Comparison of ENCODE assay signal across 8 mouse cellular contexts in the genomic region with DNA sequence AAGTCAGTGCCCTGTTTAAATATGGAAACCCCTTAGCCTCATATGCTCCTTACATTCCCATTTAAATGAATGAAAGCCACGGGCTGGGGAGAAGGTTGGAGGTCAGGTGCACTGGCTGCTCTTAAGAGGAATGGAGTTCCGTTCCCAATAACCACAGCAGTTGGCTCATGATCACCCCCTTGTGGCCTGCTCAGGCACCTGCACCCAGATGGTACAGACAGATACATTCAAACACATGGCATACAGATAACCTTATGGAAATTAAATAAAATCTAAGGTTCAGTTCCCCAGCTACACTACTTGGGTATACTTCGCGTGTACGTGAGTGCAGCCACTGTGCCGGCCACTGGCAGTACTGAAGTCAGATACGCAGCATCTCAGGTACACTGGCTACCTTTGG.
DNase-seq lines count a peak whose midpoint lies in the region; ATAC-seq and TF ChIP-seq lines count a peak whose summit lies in the region.

No protein-coding gene starts in this region.

- H3K27ac ChIP-seq in heart, adult 2 months = no peak overlapping the region
- no peak overlapping the region for H3K27ac ChIP-seq in heart, embryonic 11.5 days (ENCODE audit: low read depth, low read length)
- H3K27ac ChIP-seq in spleen, adult 2 months (ENCODE audit: insufficient read depth, low read length) = no peak overlapping the region
- H3K27ac ChIP-seq in liver, embryonic 12.5 days = no peak overlapping the region

- no peaks in the 10 kb centered on the region for H3K9me3 ChIP-seq in heart, embryonic 11.5 days (replicated peaks; ENCODE audit: control insufficient read depth, low read length)
- no peaks in the 10 kb centered on the region for H3K9me3 ChIP-seq in liver, embryonic 12.5 days (replicated peaks)

- peak in 1 of 2 experiments; percentile 22 for DNase-seq in heart, adult 2 months
- DNase-seq in spleen, adult 2 months (ENCODE audit: low read depth in 1 of 2, low spot score in 2 of 2) = no peak
- DNase-seq in spleen, postnatal 36 days (ENCODE audit: low spot score in 2 of 2) = no peak
- DNase-seq in spleen, postnatal 4 days (ENCODE audit: low spot score in 2 of 2) = peak; percentile 35 to 72
- DNase-seq in right cerebral cortex, adult 18-20 months = no peak

- H3K79me2 ChIP-seq in heart, adult 2 months (replicated peaks; ENCODE audit: control insufficient read depth, insufficient read depth, low read length) = no peaks in the 10 kb centered on the region

- 72% methylated on average over 7 of the region's 7 CpGs for WGBS in heart, adult 2 months
- 56% methylated on average over 7 of the region's 7 CpGs for WGBS in heart, embryonic 11.5 days (ENCODE audit: insufficient replicate concordance)
- 69% methylated on average over 7 of the region's 7 CpGs for WGBS in spleen, adult 2 months
- 35% methylated on average over 7 of the region's 7 CpGs for WGBS in liver, embryonic 12.5 days (ENCODE audit: insufficient replicate concordance)

- peak; percentile 72 for TF ChIP-seq CTCF in heart, adult 2 months (IDR thresholded peaks at IDR 0.05)
- TF ChIP-seq CTCF in spleen, adult 2 months (IDR thresholded peaks at IDR 0.05; ENCODE audit: extremely low read depth, insufficient read depth, insufficient read length, insufficient replicate concordance) = peak; percentile 52; the same call in 1 of the 2 replicates

- H3K27me3 ChIP-seq in heart, adult 2 months (ENCODE audit: control insufficient read depth, insufficient read depth, low read length) = no peaks in the 10 kb centered on the region
- H3K27me3 ChIP-seq in heart, embryonic 11.5 days (ENCODE audit: control insufficient read depth, insufficient read depth, low read length) = no peaks in the 10 kb centered on the region
- no peaks in the 10 kb centered on the region for H3K27me3 ChIP-seq in spleen, adult 2 months (ENCODE audit: control insufficient read depth, insufficient read depth, low read length)
- H3K27me3 ChIP-seq in liver, embryonic 12.5 days (replicated peaks) = no peaks in the 10 kb centered on the region

- TF ChIP-seq EP300 in heart, adult 2 months (IDR thresholded peaks at IDR 0.05; ENCODE audit: insufficient read depth, low read depth, low read length) = no peak

- H3K4me3 ChIP-seq in heart, adult 2 months = no peak overlapping the region
- no peak overlapping the region for H3K4me3 ChIP-seq in heart, embryonic 11.5 days (ENCODE audit: low read depth, low read length)
- no peak overlapping the region for H3K4me3 ChIP-seq in spleen, adult 2 months (ENCODE audit: extremely low read depth, insufficient read depth, insufficient read length)
- no peak overlapping the region for H3K4me3 ChIP-seq in liver, embryonic 12.5 days

- no peak overlapping the region for H3K4me2 ChIP-seq in heart, embryonic 11.5 days
- no peak overlapping the region for H3K4me2 ChIP-seq in liver, embryonic 12.5 days

- intact Hi-C loops in heart, adult 2 months (cut with DNase I) = no loop called here

- ATAC-seq in heart, embryonic 11.5 days (replicated peaks; ENCODE audit: insufficient number of reproducible peaks, low FRiP score, low TSS enrichment) = no peak
- ATAC-seq in common myeloid progenitor, adult 5-6 weeks (replicated peaks; ENCODE audit: low read depth, poor library complexity, severe bottlenecking) = peak; percentile 95
- 0 out of 2 replicates have a peak, but pooled peaks have one; percentile 21 for ATAC-seq in liver, embryonic 12.5 days

- H3K36me3 ChIP-seq in heart, adult 2 months (ENCODE audit: control insufficient read depth, insufficient read depth, low read length) = no peaks in the 10 kb centered on the region
- H3K36me3 ChIP-seq in heart, embryonic 11.5 days (ENCODE audit: control insufficient read depth, insufficient read depth, low read length) = no peaks in the 10 kb centered on the region
- no peaks in the 10 kb centered on the region for H3K36me3 ChIP-seq in spleen, adult 2 months (ENCODE audit: control insufficient read depth, insufficient read depth, low read length)
- H3K36me3 ChIP-seq in liver, embryonic 12.5 days = no peaks in the 10 kb centered on the region

- H3K4me1 ChIP-seq in heart, adult 2 months (ENCODE audit: control insufficient read depth, insufficient read depth, low read length) = no peaks in the 10 kb centered on the region
- no peaks in the 10 kb centered on the region for H3K4me1 ChIP-seq in heart, embryonic 11.5 days (ENCODE audit: control insufficient read depth, insufficient read depth, low read length)
- H3K4me1 ChIP-seq in spleen, adult 2 months (ENCODE audit: control insufficient read depth, insufficient read depth, insufficient read length) = no peaks in the 10 kb centered on the region
- H3K4me1 ChIP-seq in liver, embryonic 12.5 days = no peaks in the 10 kb centered on the region

- no peak overlapping the region for H3K9ac ChIP-seq in heart, adult 2 months (ENCODE audit: low read depth, low read length)
- H3K9ac ChIP-seq in heart, embryonic 11.5 days (ENCODE audit: low read depth, low read length) = no peak overlapping the region
- no peak overlapping the region for H3K9ac ChIP-seq in liver, embryonic 12.5 days

- TF ChIP-seq POLR2A in heart, adult 2 months (IDR thresholded peaks at IDR 0.05; ENCODE audit: insufficient read depth, low read depth, low read length) = no peak
- no peak for TF ChIP-seq POLR2A in spleen, adult 2 months (IDR thresholded peaks at IDR 0.05; ENCODE audit: low read depth, low read length)

Comparison
In these comparisons a context has a peak if more than half of its experiments do, and no peak if none do; other contexts are left out.
1. DNase-seq: peak in spleen, postnatal 4 days (2 of 2); none in spleen, adult 2 months (0 of 2), spleen, postnatal 36 days (0 of 2) and right cerebral cortex, adult 18-20 months (single experiment).